Mouse (Mus musculus) hindbrain, embryonic 16.5 days (tissue): ENCODE measurements around the gene Tiparp. TPM values are rescaled to one million over a fixed set of nuclear protein-coding genes. Genes with fewer than 3 reads are reported as not detected.

Experiments used
- ATAC-seq: fragments of 200-750 bp; cut with Nextera tagmentation; 2 replicates; pipeline ENCODE4 v1.8.0; 2017; ENCODE audit warnings: moderate TSS enrichment, moderate library complexity
- H3K27ac ChIP-seq: fragments of 300-500 bp; sonication (generic); 2 replicates; pipeline ENCODE4 v1.5.1; 2014; ENCODE audit warnings: low read depth, mild to moderate bottlenecking, control low read depth, low read length, moderate library complexity
- H3K27me3 ChIP-seq: fragments of 300-500 bp; sonication (generic); replicated peaks from 2 replicates; pipeline ENCODE4 v1.6.1; 2014; ENCODE audit warnings: low read length; ENCODE audit not compliant: control insufficient read depth, insufficient read depth
- H3K36me3 ChIP-seq: fragments of 300-500 bp; sonication (generic); 2 replicates; pipeline ENCODE4 v1.6.1; 2014; ENCODE audit warnings: mild to moderate bottlenecking, low read length, moderate library complexity, mixed read lengths; ENCODE audit not compliant: control insufficient read depth, insufficient read depth
- H3K4me1 ChIP-seq: fragments of 300-500 bp; sonication (generic); 2 replicates; pipeline ENCODE4 v1.6.1; 2014; ENCODE audit warnings: low read depth, low read length; ENCODE audit not compliant: control insufficient read depth, insufficient read depth
- H3K4me2 ChIP-seq: fragments of 300-500 bp; sonication (generic); 2 replicates; pipeline ENCODE4 v1.6.1; 2014; ENCODE audit warnings: mild to moderate bottlenecking, low read length, control low read depth, moderate library complexity
- H3K4me3 ChIP-seq: fragments of 300-500 bp; sonication (generic); 2 replicates; pipeline ENCODE4 v1.5.1; 2014; ENCODE audit warnings: mild to moderate bottlenecking, low read length, control low read depth, moderate library complexity
- H3K9ac ChIP-seq: fragments of 300-500 bp; sonication (generic); 2 replicates; pipeline ENCODE4 v1.6.1; 2014; ENCODE audit warnings: low read depth, mild to moderate bottlenecking, control low read depth, low read length, moderate library complexity
- H3K9me3 ChIP-seq: fragments of 300-500 bp; sonication (generic); 2 replicates; pipeline ENCODE4 v1.6.1; 2014; ENCODE audit warnings: mild to moderate bottlenecking, low read length, moderate library complexity; ENCODE audit not compliant: control insufficient read depth
- WGBS: fragments of 180-500 bp; shearing (Covaris S2); extraction: QIAGEN DNeasy Blood & Tissue Kit; methylation state at CpG from one replicate; pipeline ENCODE4 v1.1.7; 2014; 5-methylcytosine and 5-hydroxymethylcytosine counted together
- polyA plus RNA-seq: library from polyadenylated mRNA; unstranded; fragments of >200 nt; fragmentation: Nextera tagmentation; extraction: Ambion mirVana; gene quantifications from 2 replicates; pipeline ENCODE4 v1.2.1, GENCODE M21; 2015

Tiparp gene
- polyA plus RNA-seq, 1 experiment from 2014 or later, result 34.8 TPM

DNA sequence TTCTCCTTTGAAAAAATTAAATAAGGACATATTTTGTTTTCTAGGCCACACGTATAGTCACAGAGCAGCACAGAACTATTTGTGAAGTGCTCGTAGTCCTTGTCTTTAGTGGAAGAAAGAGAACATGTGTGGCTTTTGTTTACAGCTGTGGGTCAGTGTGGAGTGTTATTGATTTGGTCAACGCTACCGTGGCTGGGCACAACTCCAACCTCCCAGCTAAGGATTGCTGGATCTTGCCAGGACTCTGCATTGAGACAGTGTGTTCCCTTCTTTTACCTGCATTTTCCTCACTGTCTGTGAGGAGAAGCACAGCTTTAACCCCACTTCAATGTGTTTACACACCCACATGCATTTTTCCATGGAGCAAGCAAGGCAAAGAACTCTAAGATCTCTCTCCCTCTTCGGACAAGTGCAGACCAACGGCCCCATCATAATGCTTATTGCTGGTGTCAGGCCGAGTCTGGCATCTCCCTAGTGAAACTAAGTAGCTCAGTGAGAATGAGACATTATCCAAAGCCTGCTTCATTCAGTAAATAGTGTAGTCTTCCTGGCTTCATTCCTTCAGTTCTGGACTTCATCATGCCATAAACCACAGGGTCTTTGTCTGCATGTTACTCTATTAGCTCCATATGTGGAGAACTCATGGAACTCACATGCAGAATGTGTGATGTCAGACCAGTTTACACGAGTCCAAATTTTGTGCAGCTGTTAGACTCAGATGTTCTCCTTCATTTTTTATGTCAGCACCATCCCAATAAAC lies 73.3 kb downstream of the Tiparp start:
- H3K27ac ChIP-seq, result no peak overlapping the region
- ATAC-seq, result no peak
- H3K9ac ChIP-seq, result no peak overlapping the region
- no peaks in the 10 kb centered on the region for H3K9me3 ChIP-seq
- no peaks in the 10 kb centered on the region for H3K36me3 ChIP-seq
- H3K4me3 ChIP-seq, result no peak overlapping the region
- no peaks in the 10 kb centered on the region for H3K4me1 ChIP-seq
- 70% methylated on average over 8 of the region's 8 CpGs for WGBS
- H3K4me2 ChIP-seq, result no peak overlapping the region
- H3K27me3 ChIP-seq, result no peaks in the 10 kb centered on the region

DNA sequence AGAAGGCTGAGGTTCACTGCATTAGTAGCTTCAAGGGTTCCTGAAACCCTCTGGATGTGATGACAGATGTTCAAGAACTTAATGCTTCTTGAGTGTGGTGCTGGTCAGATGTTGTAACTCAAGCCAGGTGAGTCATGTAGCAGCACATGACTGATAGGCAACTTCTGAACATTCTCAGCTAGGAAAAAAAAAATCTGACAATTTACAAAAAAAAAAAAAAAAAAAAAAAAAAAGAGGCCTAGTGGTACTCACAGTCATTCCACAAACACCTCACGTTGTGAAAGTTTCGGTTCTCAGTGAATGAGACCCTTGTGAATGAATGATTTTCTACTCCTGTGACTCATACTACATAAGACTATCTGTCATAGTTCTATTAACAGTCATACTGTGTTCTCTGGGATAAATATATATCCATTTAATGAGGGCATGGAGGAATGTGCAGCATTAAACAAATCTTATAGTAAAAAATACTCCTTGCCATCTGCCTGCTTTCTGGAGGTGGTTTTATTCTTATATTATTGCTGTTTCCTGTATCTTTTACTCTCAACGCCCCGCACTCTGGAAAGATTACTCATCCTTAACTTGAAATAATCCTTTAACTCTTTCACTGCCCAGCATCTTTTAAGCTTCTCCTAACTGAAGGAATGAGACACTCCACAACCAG lies 75.3 kb downstream of the Tiparp start:
- no peak overlapping the region for H3K4me2 ChIP-seq
- no peaks in the 10 kb centered on the region for H3K4me1 ChIP-seq
- H3K9me3 ChIP-seq, result no peaks in the 10 kb centered on the region
- no peak for ATAC-seq
- H3K4me3 ChIP-seq, result no peak overlapping the region
- WGBS, result 73% methylated on average over 4 of the region's 4 CpGs
- H3K9ac ChIP-seq, result no peak overlapping the region
- no peaks in the 10 kb centered on the region for H3K36me3 ChIP-seq
- H3K27me3 ChIP-seq, result no peaks in the 10 kb centered on the region
- H3K27ac ChIP-seq, result no peak overlapping the region

Other genes starting within 250 kb of the Tiparp start
- 171 and 180 TPM in 2 replicates for gene Ssr3, start 135.8 kb upstream of the Tiparp start, polyA plus RNA-seq
- gene Lekr1, start 137.8 kb downstream of the Tiparp start, polyA plus RNA-seq, result 6.4 and 7.2 TPM in 2 replicates